Mouse (Mus musculus) limb, embryonic 14.5 days (tissue): ENCODE results near the gene Acin1. TPM values are rescaled to one million over a fixed set of nuclear protein-coding genes. Genes with fewer than 3 reads are reported as not detected.
"Not testable (repeated sequence)": the region's sequence is repeated elsewhere in the genome, so short reads cannot be mapped to it uniquely, and the experiment has no call there.

Experiments
- ATAC-seq: fragments of 200-750 bp; cut with Nextera tagmentation; 2 replicates; pipeline ENCODE4 v1.8.0; 2017; ENCODE audit warnings: low read depth, moderate number of reproducible peaks, moderate TSS enrichment; ENCODE audit not compliant: low FRiP score
- DNase-seq: peaks from one replicate; pipeline ENCODE4 v3.0.0-alpha.2; 2015; ENCODE audit warnings: low spot score
- H3K27ac ChIP-seq: fragments of 300-500 bp; sonication (generic); replicated peaks from 2 replicates; pipeline ENCODE4 v1.5.1; 2014; ENCODE audit warnings: low read depth, mild to moderate bottlenecking, low read length, moderate library complexity, mixed read lengths
- H3K27me3 ChIP-seq: fragments of 300-500 bp; sonication (generic); 2 replicates; pipeline ENCODE4 v1.6.1; 2014; ENCODE audit warnings: low read length, mixed read lengths; ENCODE audit not compliant: control insufficient read depth, insufficient read depth
- H3K36me3 ChIP-seq: fragments of 300-500 bp; sonication (generic); 2 replicates; pipeline ENCODE4 v1.6.1; 2014; ENCODE audit warnings: mild to moderate bottlenecking, low read length, moderate library complexity, mixed read lengths; ENCODE audit not compliant: control insufficient read depth, insufficient read depth
- H3K4me1 ChIP-seq: fragments of 300-500 bp; sonication (generic); 2 replicates; pipeline ENCODE4 v1.6.1; 2014; ENCODE audit warnings: antibody characterized with exemption, low read length, mixed read lengths; ENCODE audit not compliant: control insufficient read depth, insufficient read depth
- H3K4me2 ChIP-seq: fragments of 300-500 bp; sonication (generic); replicated peaks from 2 replicates; pipeline ENCODE4 v1.6.1; 2014; ENCODE audit warnings: low read depth, mild to moderate bottlenecking, low read length, moderate library complexity; ENCODE audit not compliant: severe bottlenecking
- H3K4me3 ChIP-seq: fragments of 300-500 bp; sonication (generic); replicated peaks from 2 replicates; pipeline ENCODE4 v1.5.1; 2014; ENCODE audit warnings: low read length
- H3K9ac ChIP-seq: fragments of 300-500 bp; sonication (generic); 2 replicates; pipeline ENCODE4 v1.6.1; 2014; ENCODE audit warnings: mild to moderate bottlenecking, low read depth, low read length, moderate library complexity; ENCODE audit not compliant: severe bottlenecking
- H3K9me3 ChIP-seq: fragments of 300-500 bp; sonication (generic); 2 replicates; pipeline ENCODE4 v1.6.1; 2016; ENCODE audit warnings: low read length; ENCODE audit not compliant: control insufficient read depth
- POLR2A ChIP-seq: fragments of 200-500 bp; IDR thresholded peaks from 2 replicates; pipeline ENCODE4 v1.8.0; 2012; ENCODE audit warnings: inconsistent platforms, mild to moderate bottlenecking, moderate library complexity, borderline replicate concordance; ENCODE audit not compliant: insufficient read depth, insufficient read length; ENCODE audit errors: extremely low read depth
- WGBS: fragments of 180-500 bp; shearing (Covaris S2); extraction: QIAGEN DNeasy Blood & Tissue Kit; methylation state at CpG from one replicate; pipeline ENCODE4 v1.1.7; 2014; 5-methylcytosine and 5-hydroxymethylcytosine counted together
- polyA plus RNA-seq, 2 experiments: library from polyadenylated mRNA; depleted of rRNA in 1 of 2; stranded (reverse) in 1 of 2; unstranded in 1 of 2; fragments of >200 nt; fragmentation: Nextera tagmentation in 1 of 2; extraction: Ambion mirVana in 1 of 2; gene quantifications; 2 replicates each; pipeline versions ENCODE4 v1.2.1 to v1.2.3; 2012 to 2014

Acin1 gene
- polyA plus RNA-seq, 2 experiments = 99.4 to 297 TPM

DNA sequence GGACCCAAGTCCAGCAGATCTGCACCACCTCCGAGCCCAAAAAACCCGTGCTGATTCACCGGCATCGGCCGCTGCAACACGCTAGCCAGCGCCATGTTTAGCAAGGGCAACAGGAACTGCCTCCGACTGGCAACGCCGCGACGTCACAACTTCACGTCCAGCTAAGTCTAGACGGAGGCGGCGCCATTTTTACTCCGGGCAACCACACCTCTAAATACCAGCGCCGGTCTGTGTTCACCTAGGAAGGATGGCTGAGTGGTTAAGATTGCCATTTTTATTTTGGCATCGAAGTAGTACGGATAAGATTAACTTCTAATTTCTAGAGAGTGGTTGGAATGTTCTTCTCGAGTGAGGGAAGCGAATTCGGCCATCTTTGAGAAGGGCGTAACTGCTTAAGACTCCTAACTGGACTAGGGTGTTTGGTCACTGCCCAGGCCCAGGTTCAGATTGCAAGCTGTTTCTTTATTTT lies 68.8 kb downstream of the Acin1 start, which contains the start of gene Psmb5:
TSS of gene Psmb5 (minus strand) at position 126 of the 469 bp plus-strand sequence.
- H3K27me3 ChIP-seq = no peaks in the 10 kb centered on the region
- peak within 1 kb of the TSS; percentile 87 for H3K9ac ChIP-seq
- H3K4me3 ChIP-seq = peak within 1 kb of the TSS; percentile 77
- H3K9me3 ChIP-seq = no peaks in the 10 kb centered on the region
- TF ChIP-seq POLR2A = no peak
- H3K36me3 ChIP-seq = peaks cover 25% of the 10 kb centered on the region
- ATAC-seq (peak; percentile 96), DNase-seq (peak; percentile 92)
- H3K4me1 ChIP-seq = peaks cover 4% of the 10 kb centered on the region
- H3K4me2 ChIP-seq = peak within 1 kb of the TSS; percentile 69
- H3K27ac ChIP-seq = peak within 1 kb of the TSS; percentile 84
- under 1% methylated on average over 18 of the region's 25 CpGs for WGBS

DNA sequence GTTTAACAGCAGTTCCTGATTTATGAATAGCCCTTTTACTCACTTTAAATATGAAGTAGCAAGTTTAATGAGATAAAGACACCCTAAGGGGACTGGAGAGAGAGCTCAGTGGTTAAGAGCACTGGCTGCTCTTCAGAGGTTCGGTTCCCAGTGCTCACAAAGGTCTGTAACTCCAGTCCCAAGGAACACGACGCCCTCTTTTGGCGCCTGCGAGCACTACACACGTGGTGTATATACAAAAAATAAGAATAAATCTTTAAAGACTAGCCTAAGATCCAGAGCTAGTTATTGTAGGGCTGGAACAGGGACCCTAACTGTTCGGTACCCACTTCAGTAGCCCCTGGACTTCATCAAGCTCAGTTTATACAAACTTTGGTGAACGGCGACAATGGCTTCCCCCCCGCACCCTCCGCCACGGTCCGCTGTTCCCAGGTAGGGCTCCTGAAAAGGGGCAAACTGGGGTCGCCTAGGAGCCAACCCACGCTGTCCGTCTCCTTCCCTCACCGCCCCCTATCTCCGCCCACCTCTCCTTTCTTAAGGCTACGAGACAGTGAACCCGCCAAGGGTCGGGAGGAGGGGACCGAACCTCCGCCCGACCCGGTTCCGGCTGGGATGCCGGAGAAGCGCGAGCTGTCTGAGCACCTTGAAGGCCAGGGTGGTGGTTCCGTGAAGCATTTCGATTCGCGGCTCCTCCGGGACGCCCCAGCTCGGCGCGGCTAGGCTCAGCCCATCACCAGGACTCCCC lies 69.4 kb downstream of the Acin1 start:
- H3K9me3 ChIP-seq = no peaks in the 10 kb centered on the region
- peak overlapping the region; percentile 87 for H3K9ac ChIP-seq
- peaks cover 30% of the 10 kb centered on the region for H3K36me3 ChIP-seq
- peak overlapping the region; percentile 77 for H3K4me3 ChIP-seq
- TF ChIP-seq POLR2A = no peak
- H3K27me3 ChIP-seq = no peaks in the 10 kb centered on the region
- H3K27ac ChIP-seq = peak overlapping the region; percentile 84
- 2% methylated on average over 38 of the region's 38 CpGs for WGBS
- DNase-seq (no peak), ATAC-seq (peak; percentile 25)
- H3K4me2 ChIP-seq = peak overlapping the region; percentile 69
- peaks cover 4% of the 10 kb centered on the region for H3K4me1 ChIP-seq

DNA sequence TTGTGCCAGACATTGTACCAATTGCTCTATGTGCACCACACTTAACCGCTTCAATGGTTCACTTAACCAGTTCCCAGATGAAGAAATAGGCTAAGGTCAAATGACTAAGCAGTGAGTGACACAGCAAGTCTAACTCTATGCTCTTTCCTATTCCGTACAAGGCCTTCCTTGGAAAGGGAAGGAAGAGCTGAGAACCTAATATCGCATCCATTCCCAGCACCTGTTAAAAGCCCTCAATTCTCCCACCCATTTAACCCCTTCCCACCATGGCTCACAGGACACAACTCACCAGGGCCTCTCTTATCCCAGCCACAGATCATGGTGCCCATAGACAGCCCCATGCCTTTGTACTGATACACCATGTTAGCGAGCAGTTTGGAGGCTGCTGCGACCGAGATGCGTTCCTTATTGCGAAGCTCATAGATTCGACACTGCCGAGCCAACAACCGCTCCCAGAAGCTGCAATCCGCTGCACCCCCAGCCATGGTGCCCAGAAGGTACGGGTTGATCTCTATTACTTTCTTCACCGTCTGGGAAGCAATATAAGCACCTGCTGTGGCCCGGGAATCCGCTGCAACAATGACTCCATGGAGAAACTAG lies 70.4 kb downstream of the Acin1 start:
- Histone ChIP-seq H3K27ac (no peak overlapping the region), H3K4me2 (no peak overlapping the region), H3K9ac (no peak overlapping the region), H3K4me1 (peaks cover 4% of the 10 kb centered on the region), H3K4me3 (no peak overlapping the region), H3K9me3 (no peaks in the 10 kb centered on the region), H3K36me3 (peaks cover 39% of the 10 kb centered on the region), H3K27me3 (no peaks in the 10 kb centered on the region)
- DNase-seq (no peak), ATAC-seq (no peak)
- no peak for TF ChIP-seq POLR2A
- WGBS = 96% methylated on average over 16 of the region's 16 CpGs

DNA sequence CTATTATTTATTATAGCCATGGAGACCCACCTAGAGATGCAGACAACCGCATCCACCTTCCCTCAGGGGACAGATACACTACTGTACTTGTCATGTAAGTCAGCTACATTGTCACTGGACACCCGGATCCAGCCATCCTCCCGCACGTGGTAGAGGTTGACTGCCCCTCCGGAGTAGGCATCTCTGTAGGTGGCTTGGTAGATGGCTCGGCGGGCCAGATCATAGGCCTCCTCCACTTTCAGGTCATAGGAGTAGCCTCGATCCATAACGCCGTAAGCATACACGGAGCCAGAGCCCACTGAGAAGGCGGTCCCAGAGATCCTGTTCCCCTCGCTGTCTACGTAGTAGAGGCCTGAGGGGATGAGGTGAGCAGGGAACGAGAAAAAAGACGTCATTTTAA lies 72.6 kb downstream of the Acin1 start:
- peaks cover 42% of the 10 kb centered on the region for H3K36me3 ChIP-seq
- WGBS = 95% methylated on average over 15 of the region's 16 CpGs
- not testable (repeated sequence) for H3K4me2 ChIP-seq, H3K9ac ChIP-seq, ATAC-seq, H3K4me3 ChIP-seq, H3K27ac ChIP-seq, H3K9me3 ChIP-seq, DNase-seq, H3K4me1 ChIP-seq, H3K27me3 ChIP-seq

DNA sequence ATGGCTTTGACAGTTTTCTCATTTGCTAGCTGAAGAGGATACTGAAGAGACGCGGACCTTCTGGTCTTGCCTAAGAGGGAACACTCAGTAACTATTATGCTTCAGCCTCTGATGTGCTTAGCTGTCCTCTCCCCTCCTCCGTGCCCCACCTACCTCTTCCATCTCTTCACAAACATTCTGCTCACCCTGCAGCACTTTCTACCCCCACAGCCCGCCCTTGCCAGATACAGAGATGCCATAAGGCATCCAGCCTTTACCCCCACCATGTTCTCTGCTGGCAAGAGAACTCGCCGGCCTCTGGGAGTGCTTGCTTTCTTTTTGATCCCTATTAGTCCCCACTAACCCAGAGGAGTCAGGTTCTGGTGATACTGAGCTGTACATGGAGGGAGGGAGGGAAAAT lies 76.1 kb downstream of the Acin1 start:
- Histone ChIP-seq H3K4me1 (peaks cover 3% of the 10 kb centered on the region; the same call in 1 of the 2 replicates), H3K4me3 (no peak overlapping the region), H3K4me2 (no peak overlapping the region), H3K27me3 (no peaks in the 10 kb centered on the region), H3K9me3 (no peaks in the 10 kb centered on the region), H3K36me3 (peaks cover 34% of the 10 kb centered on the region), H3K27ac (no peak overlapping the region), H3K9ac (no peak overlapping the region)
- DNase-seq (no peak), ATAC-seq (no peak)
- TF ChIP-seq POLR2A = no peak
- 80% methylated on average over 6 of the region's 6 CpGs for WGBS
